Mouse (Mus musculus): ENCODE results near the gene L3mbtl4. TPM values are rescaled to one million over a fixed set of nuclear protein-coding genes. Genes with fewer than 3 reads are reported as not detected.
"Not testable (repeated sequence)": the region's sequence is repeated elsewhere in the genome, so short reads cannot be mapped to it uniquely, and the experiment has no call there.

The L3mbtl4 gene
- polyA plus RNA-seq, 2 experiments, result not detected

GRCm38 (mm10) chr17:68357687-68358086 is 84.1 kb downstream of the L3mbtl4 start:
- H3K9me3 ChIP-seq (ENCODE audit: control insufficient read depth, low read length), result no peaks in the 10 kb centered on the region
- H3K4me1 ChIP-seq (replicated peaks; ENCODE audit: control insufficient read depth in 2 of 2, insufficient read depth in 2 of 2, low read length in 1 of 2), result no peaks in the 10 kb centered on the region
- no peaks in the 10 kb centered on the region for H3K36me3 ChIP-seq (replicated peaks; ENCODE audit: control insufficient read depth, insufficient read depth, low read depth)
- no peak for ATAC-seq (ENCODE audit: insufficient read depth)
- H3K9ac ChIP-seq (replicated peaks), result no peak overlapping the region
- 64% methylated on average over 1 of the region's 1 CpGs for WGBS (ENCODE audit: insufficient replicate concordance)
- H3K4me2 ChIP-seq (ENCODE audit: low read depth), result no peak overlapping the region
- H3K27me3 ChIP-seq (ENCODE audit: control insufficient read depth, insufficient read depth, low read length), result no peaks in the 10 kb centered on the region
- no peak overlapping the region for H3K27ac ChIP-seq
- no peak for DNase-seq (ENCODE audit: low read depth in 3 of 3, low spot score in 3 of 3)
- TF ChIP-seq EP300 (IDR thresholded peaks at IDR 0.05; ENCODE audit: low read depth) (no peak), CTCF (IDR thresholded peaks at IDR 0.05; ENCODE audit: low read depth) (no peak)
- no peak overlapping the region for H3K4me3 ChIP-seq (ENCODE audit: insufficient read depth in 1 of 2, low read depth in 2 of 2, low read length in 2 of 2)

- Histone ChIP-seq H3K4me1 (replicated peaks; ENCODE audit: control insufficient read depth in 2 of 2, insufficient read depth in 2 of 2, low read length in 1 of 2) (no peaks in the 10 kb centered on the region), H3K9me3 (ENCODE audit: control insufficient read depth, low read length) (no peaks in the 10 kb centered on the region), H3K4me3 (ENCODE audit: insufficient read depth in 1 of 2, low read depth in 2 of 2, low read length in 2 of 2) (no peak overlapping the region), H3K27me3 (ENCODE audit: control insufficient read depth, insufficient read depth, low read length) (no peaks in the 10 kb centered on the region), H3K36me3 (replicated peaks; ENCODE audit: control insufficient read depth, insufficient read depth, low read depth) (no peaks in the 10 kb centered on the region), H3K4me2 (ENCODE audit: low read depth) (no peak overlapping the region), H3K9ac (replicated peaks) (no peak overlapping the region), H3K27ac (no peak overlapping the region)
- ATAC-seq (ENCODE audit: insufficient read depth) (no peak), DNase-seq (ENCODE audit: low read depth in 3 of 3, low spot score in 3 of 3) (no peak)
- 47% methylated on average over 1 of the region's 1 CpGs for WGBS (ENCODE audit: insufficient replicate concordance)
- TF ChIP-seq CTCF (IDR thresholded peaks at IDR 0.05; ENCODE audit: low read depth) (no peak), EP300 (IDR thresholded peaks at IDR 0.05; ENCODE audit: low read depth) (no peak)
Measured at GRCm38 (mm10) chr17:68371101-68371500, 97.5 kb downstream of the L3mbtl4 start.

- 51% methylated on average over 5 of the region's 5 CpGs for WGBS (ENCODE audit: insufficient replicate concordance)
Measured at GRCm38 (mm10) chr17:68388481-68388880, 114.9 kb downstream of the L3mbtl4 start.

GRCm38 (mm10) chr17:68405993-68406392 is 132.4 kb downstream of the L3mbtl4 start:
- 45% methylated on average over 1 of the region's 1 CpGs for WGBS (ENCODE audit: insufficient replicate concordance)
- TF ChIP-seq EP300 (IDR thresholded peaks at IDR 0.05; ENCODE audit: low read depth), result no peak
- no peak for TF ChIP-seq CTCF (IDR thresholded peaks at IDR 0.05; ENCODE audit: low read depth)
- Histone ChIP-seq H3K4me1 (replicated peaks; ENCODE audit: control insufficient read depth in 2 of 2, insufficient read depth in 2 of 2, low read length in 1 of 2) (no peaks in the 10 kb centered on the region), H3K9me3 (ENCODE audit: control insufficient read depth, low read length) (no peaks in the 10 kb centered on the region), H3K27me3 (ENCODE audit: control insufficient read depth, insufficient read depth, low read length) (no peaks in the 10 kb centered on the region), H3K9ac (replicated peaks) (no peak overlapping the region), H3K36me3 (replicated peaks; ENCODE audit: control insufficient read depth, insufficient read depth, low read depth) (no peaks in the 10 kb centered on the region), H3K4me3 (ENCODE audit: insufficient read depth in 1 of 2, low read depth in 2 of 2, low read length in 2 of 2) (no peak overlapping the region), H3K4me2 (ENCODE audit: low read depth) (no peak overlapping the region), H3K27ac (no peak overlapping the region)
- ATAC-seq (ENCODE audit: insufficient read depth) (no peak), DNase-seq (ENCODE audit: low read depth in 3 of 3, low spot score in 3 of 3) (no peak)

More at GRCm38 (mm10) chr17:68388481-68388880, 114.9 kb downstream of the L3mbtl4 start:
- Histone ChIP-seq H3K27me3 (ENCODE audit: control insufficient read depth, insufficient read depth, low read length) (no peaks in the 10 kb centered on the region), H3K9me3 (ENCODE audit: control insufficient read depth, low read length) (no peaks in the 10 kb centered on the region), H3K27ac (no peak overlapping the region), H3K4me3 (ENCODE audit: insufficient read depth in 1 of 2, low read depth in 2 of 2, low read length in 2 of 2) (no peak overlapping the region), H3K36me3 (replicated peaks; ENCODE audit: control insufficient read depth, insufficient read depth, low read depth) (no peaks in the 10 kb centered on the region), H3K9ac (replicated peaks) (no peak overlapping the region), H3K4me2 (ENCODE audit: low read depth) (no peak overlapping the region), H3K4me1 (replicated peaks; ENCODE audit: control insufficient read depth in 2 of 2, insufficient read depth in 2 of 2, low read length in 1 of 2) (no peaks in the 10 kb centered on the region)
- no peak for ATAC-seq (ENCODE audit: insufficient read depth)
- TF ChIP-seq CTCF (IDR thresholded peaks at IDR 0.05; ENCODE audit: low read depth) (no peak), EP300 (IDR thresholded peaks at IDR 0.05; ENCODE audit: low read depth) (no peak)
- DNase-seq (ENCODE audit: low read depth in 3 of 3, low spot score in 3 of 3), result no peak

- not testable (repeated sequence) for DNase-seq (ENCODE audit: low read depth in 3 of 3, low spot score in 3 of 3); H3K4me3 ChIP-seq (ENCODE audit: insufficient read depth in 1 of 2, low read depth in 2 of 2, low read length in 2 of 2); ATAC-seq (ENCODE audit: insufficient read depth); H3K4me2 ChIP-seq (ENCODE audit: low read depth); H3K27ac ChIP-seq; H3K4me1 ChIP-seq (replicated peaks; ENCODE audit: control insufficient read depth in 2 of 2, insufficient read depth in 2 of 2, low read length in 1 of 2); H3K9me3 ChIP-seq (ENCODE audit: control insufficient read depth, low read length); H3K27me3 ChIP-seq (ENCODE audit: control insufficient read depth, insufficient read depth, low read length); H3K36me3 ChIP-seq (replicated peaks; ENCODE audit: control insufficient read depth, insufficient read depth, low read depth); H3K9ac ChIP-seq (replicated peaks)
- 19% methylated on average over 1 of the region's 1 CpGs for WGBS (ENCODE audit: insufficient replicate concordance)
Measured at GRCm38 (mm10) chr17:68407121-68407520, 133.5 kb downstream of the L3mbtl4 start.

Measured in liver, embryonic 14.5 days (tissue).